ENCODE assay signal across 8 mouse cellular contexts in genomic region chr6:8178397-8178941, GRCm38 (mm10). TPM values are rescaled to one million over a fixed set of nuclear protein-coding genes. Genes with fewer than 3 reads are reported as not detected.
DNase-seq lines count a peak whose midpoint lies in the region; TF ChIP-seq lines count a peak whose summit lies in the region.

No protein-coding gene starts in this region.

- no peak overlapping the region for H3K27ac ChIP-seq in layer of hippocampus, adult 2 months

- no peak for DNase-seq in layer of hippocampus, adult 2 months (ENCODE audit: low spot score in 2 of 2)
- DNase-seq in layer of hippocampus, postnatal 36 days, result no peak
- peak; percentile 4 for DNase-seq in embryo, embryonic 9.5 days (ENCODE audit: extremely low spot score)
- DNase-seq in heart, postnatal 14 days, result peak; percentile 12 to 14
- peak; percentile 6 for DNase-seq in lung, postnatal 10 days
- DNase-seq in spleen, postnatal 36 days (ENCODE audit: low spot score in 2 of 2), result no peak
- no peak for DNase-seq in kidney, adult 8-10 months
- DNase-seq in kidney, adult 18-20 months, result no peak

- TF ChIP-seq CTCF in layer of hippocampus, adult 2 months (conservative IDR thresholded peaks at IDR 0.05), result no peak

- peak overlapping the region; percentile 36; the same call in 1 of the 2 replicates for H3K4me3 ChIP-seq in layer of hippocampus, adult 2 months

- intact Hi-C loops in heart, postnatal 14 days (cut with DNase I), result no loop called here

RNA-seq across cellular contexts. Expression of gene Col28a1, which starts 13.9 kb away (rescaled TPM):
- under 1 TPM; 0.25 to 0.54 TPM for total RNA-seq in layer of hippocampus, adult 2 months (2021)
- total RNA-seq in layer of hippocampus, postnatal 36 days (2021), result under 1 TPM; 0.22 to 0.23 TPM
- total RNA-seq in heart, postnatal 14 days (2021), result 1 to 10 TPM; 1.3 to 1.8 TPM

RNA-seq across cellular contexts. Expression of gene Mios, which starts 30.6 kb away (rescaled TPM):
- 10 to 100 TPM; 25.0 to 26.9 TPM for total RNA-seq in layer of hippocampus, adult 2 months (2021)
- total RNA-seq in layer of hippocampus, postnatal 36 days (2021), result 10 to 100 TPM; 25.5 TPM
- total RNA-seq in heart, postnatal 14 days (2021), result 10 to 100 TPM; 18.4 to 18.7 TPM

Comparison
In these comparisons a context has a peak if more than half of its experiments do, and no peak if none do; other contexts are left out.
1. DNase-seq: peak in embryo, embryonic 9.5 days (single experiment), heart, postnatal 14 days (2 of 2) and lung, postnatal 10 days (single experiment); none in layer of hippocampus, adult 2 months (0 of 2), layer of hippocampus, postnatal 36 days (0 of 2), spleen, postnatal 36 days (0 of 2), kidney, adult 8-10 months (0 of 2) and kidney, adult 18-20 months (single experiment).